Mouse (Mus musculus): ENCODE data around the gene Tmem268. TPM values are rescaled to one million over a fixed set of nuclear protein-coding genes. Genes with fewer than 3 reads are reported as not detected.

Gene Tmem268
- polyA plus RNA-seq, 2 experiments, result 5.1 to 7.9 TPM

DNA sequence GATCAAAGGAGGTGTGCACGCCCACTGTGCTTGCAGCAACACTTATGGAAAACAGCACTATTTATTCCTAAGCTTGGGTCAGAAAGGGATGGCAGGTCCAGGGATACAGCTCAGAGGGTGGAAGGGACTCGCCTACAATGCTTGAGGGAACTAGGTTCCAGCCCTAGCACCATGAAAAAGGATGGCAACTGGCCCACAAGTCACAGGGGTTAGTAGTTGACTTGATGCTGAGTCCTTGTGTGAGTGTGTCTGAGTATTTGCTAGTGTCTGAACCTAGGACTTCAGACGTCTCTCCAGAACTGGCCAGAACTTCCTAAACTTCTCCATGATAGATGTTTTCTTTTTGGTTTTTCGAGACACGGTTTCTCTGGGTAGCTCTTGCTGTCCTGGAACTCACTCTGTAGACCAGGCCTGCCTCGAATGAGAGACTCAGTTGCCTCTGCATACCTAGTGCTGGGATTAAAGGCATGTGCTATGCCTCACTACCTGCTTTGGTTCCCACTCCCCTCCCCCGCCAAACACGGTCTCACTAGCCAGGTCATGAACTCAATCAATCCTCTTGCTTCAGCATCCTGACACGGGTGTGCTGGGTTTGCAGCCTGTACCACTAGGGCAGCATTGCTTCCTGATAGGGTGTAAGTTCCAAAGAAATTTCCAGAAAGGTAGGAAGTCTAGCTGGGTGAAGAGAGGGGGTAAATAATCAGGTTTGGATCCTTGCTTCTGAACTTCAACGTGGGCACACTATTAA, 14.7 kb upstream of the Tmem268 start:
- TF ChIP-seq CTCF (IDR thresholded peaks at IDR 0.05; ENCODE audit: low read depth) (no peak), EP300 (IDR thresholded peaks at IDR 0.05; ENCODE audit: low read depth) (no peak)
- Histone ChIP-seq H3K36me3 (replicated peaks; ENCODE audit: control insufficient read depth, insufficient read depth, low read depth) (peaks cover 9% of the 10 kb centered on the region), H3K9ac (replicated peaks) (0 out of 2 replicates have a peak overlapping the region, but pooled peaks have one; percentile 5), H3K4me2 (ENCODE audit: low read depth) (peak overlapping the region; percentile 60), H3K27ac (peak overlapping the region; percentile 4; the same call in 1 of the 2 replicates), H3K4me1 (replicated peaks; ENCODE audit: control insufficient read depth in 2 of 2, insufficient read depth in 2 of 2, low read length in 1 of 2) (peaks cover 9 to 24% of the 10 kb centered on the region in 2 experiments), H3K4me3 (ENCODE audit: insufficient read depth in 1 of 2, low read depth in 2 of 2, low read length in 2 of 2) (peak overlapping the region; percentile 10 to 28; a peak in 1 of 4 replicates), H3K27me3 (ENCODE audit: control insufficient read depth, insufficient read depth, low read length) (no peaks in the 10 kb centered on the region), H3K9me3 (ENCODE audit: control insufficient read depth, low read length) (no peaks in the 10 kb centered on the region)
- 58% methylated on average over 10 of the region's 10 CpGs for WGBS (ENCODE audit: insufficient replicate concordance)
- DNase-seq (ENCODE audit: low read depth in 3 of 3, low spot score in 3 of 3), result no peak
- peak; percentile 44 for ATAC-seq (ENCODE audit: insufficient read depth)

GRCm38 (mm10) chr4:63544494-63545230, 13.9 kb upstream of the Tmem268 start, which contains the start of gene Atp6v1g1:
TSS of gene Atp6v1g1 (plus strand) at chr4:63544772.
- Histone ChIP-seq H3K9ac (replicated peaks) (peak within 1 kb of the TSS; percentile 76), H3K4me2 (ENCODE audit: low read depth) (peak within 1 kb of the TSS; percentile 92)
- peak; percentile 94 for ATAC-seq (ENCODE audit: insufficient read depth)

GRCm38 (mm10) chr4:63545231-63545958, 13.2 kb upstream of the Tmem268 start:
- ATAC-seq (ENCODE audit: insufficient read depth) (peak; percentile 38; the same call in 1 of the 2 replicates), DNase-seq (ENCODE audit: low read depth in 3 of 3, low spot score in 3 of 3) (no peak)
- 19% methylated on average over 26 of the region's 26 CpGs for WGBS (ENCODE audit: insufficient replicate concordance)
- H3K4me2 ChIP-seq (ENCODE audit: low read depth), result peak overlapping the region; percentile 92
- H3K9me3 ChIP-seq (ENCODE audit: control insufficient read depth, low read length), result no peaks in the 10 kb centered on the region
- peak overlapping the region; percentile 1; the same call in 1 of the 2 replicates for H3K27ac ChIP-seq
- H3K4me3 ChIP-seq (ENCODE audit: insufficient read depth in 1 of 2, low read depth in 2 of 2, low read length in 2 of 2), result peak overlapping the region; percentile 86 to 95
- peaks cover 9 to 24% of the 10 kb centered on the region in 2 experiments for H3K4me1 ChIP-seq (replicated peaks; ENCODE audit: control insufficient read depth in 2 of 2, insufficient read depth in 2 of 2, low read length in 1 of 2)
- H3K9ac ChIP-seq (replicated peaks), result peak overlapping the region; percentile 76
- no peak for TF ChIP-seq EP300 (IDR thresholded peaks at IDR 0.05; ENCODE audit: low read depth)
- no peak for TF ChIP-seq CTCF (IDR thresholded peaks at IDR 0.05; ENCODE audit: low read depth)
- no peaks in the 10 kb centered on the region for H3K27me3 ChIP-seq (ENCODE audit: control insufficient read depth, insufficient read depth, low read length)
- peaks cover 16% of the 10 kb centered on the region for H3K36me3 ChIP-seq (replicated peaks; ENCODE audit: control insufficient read depth, insufficient read depth, low read depth)

More at GRCm38 (mm10) chr4:63544494-63545230, 13.9 kb upstream of the Tmem268 start, which contains the start of gene Atp6v1g1:
- peaks cover 9 to 24% of the 10 kb centered on the region in 2 experiments for H3K4me1 ChIP-seq (replicated peaks; ENCODE audit: control insufficient read depth in 2 of 2, insufficient read depth in 2 of 2, low read length in 1 of 2)
- DNase-seq (ENCODE audit: low read depth in 3 of 3, low spot score in 3 of 3), result peak; percentile 85 to 86 (median 86)
- under 1% methylated on average over 53 of the region's 57 CpGs for WGBS (ENCODE audit: insufficient replicate concordance)
- H3K27me3 ChIP-seq (ENCODE audit: control insufficient read depth, insufficient read depth, low read length), result no peaks in the 10 kb centered on the region
- peak within 1 kb of the TSS; percentile 7; the same call in 1 of the 2 replicates for H3K27ac ChIP-seq
- H3K9me3 ChIP-seq (ENCODE audit: control insufficient read depth, low read length), result no peaks in the 10 kb centered on the region
- peak within 1 kb of the TSS; percentile 86 to 95 for H3K4me3 ChIP-seq (ENCODE audit: insufficient read depth in 1 of 2, low read depth in 2 of 2, low read length in 2 of 2)
- H3K36me3 ChIP-seq (replicated peaks; ENCODE audit: control insufficient read depth, insufficient read depth, low read depth), result peaks cover 16% of the 10 kb centered on the region
- TF ChIP-seq EP300 (IDR thresholded peaks at IDR 0.05; ENCODE audit: low read depth) (no peak), CTCF (IDR thresholded peaks at IDR 0.05; ENCODE audit: low read depth) (no peak)

GRCm38 (mm10) chr4:63546441-63547055, 12.0 kb upstream of the Tmem268 start:
- 71% methylated on average over 6 of the region's 6 CpGs for WGBS (ENCODE audit: insufficient replicate concordance)
- Histone ChIP-seq H3K9me3 (ENCODE audit: control insufficient read depth, low read length) (no peaks in the 10 kb centered on the region), H3K4me3 (ENCODE audit: insufficient read depth in 1 of 2, low read depth in 2 of 2, low read length in 2 of 2) (no peak overlapping the region; a peak in 1 of 4 replicates), H3K4me1 (replicated peaks; ENCODE audit: control insufficient read depth in 2 of 2, insufficient read depth in 2 of 2, low read length in 1 of 2) (peaks cover 9 to 24% of the 10 kb centered on the region in 2 experiments), H3K4me2 (ENCODE audit: low read depth) (peak overlapping the region; percentile 92), H3K27me3 (ENCODE audit: control insufficient read depth, insufficient read depth, low read length) (no peaks in the 10 kb centered on the region), H3K36me3 (replicated peaks; ENCODE audit: control insufficient read depth, insufficient read depth, low read depth) (peaks cover 27% of the 10 kb centered on the region), H3K27ac (no peak overlapping the region), H3K9ac (replicated peaks) (no peak overlapping the region; the same call in 1 of the 2 replicates)
- ATAC-seq (ENCODE audit: insufficient read depth), result no peak
- DNase-seq (ENCODE audit: low read depth in 3 of 3, low spot score in 3 of 3), result no peak
- TF ChIP-seq EP300 (IDR thresholded peaks at IDR 0.05; ENCODE audit: low read depth), result no peak
- no peak for TF ChIP-seq CTCF (IDR thresholded peaks at IDR 0.05; ENCODE audit: low read depth)

Measured in liver, embryonic 14.5 days (tissue).